Mouse (Mus musculus) hematopoietic stem cell, adult 5-6 weeks (primary cell): ENCODE measurements around the gene Cldn34b4. TPM values are rescaled to one million over a fixed set of nuclear protein-coding genes. Genes with fewer than 3 reads are reported as not detected.

ENCODE experiments used
- ATAC-seq, 2 experiments: fragments of 125-278 bp in 1 of 2; replicated peaks in 1 of 2; 2 replicates each; pipeline ENCODE4 v1.8.0; 2016 to 2017; ENCODE audit warnings: inconsistent platforms in 2 of 2, mild to moderate bottlenecking in 2 of 2, moderate number of reproducible peaks in 2 of 2, low read depth in 1 of 2, moderate TSS enrichment in 1 of 2; ENCODE audit not compliant: low FRiP score in 2 of 2, poor library complexity in 2 of 2, severe bottlenecking in 2 of 2, insufficient read depth in 1 of 2, low TSS enrichment in 1 of 2
- total RNA-seq: library from RNA; stranded (forward); fragments of 172-1452, 232-1000 nt; gene quantifications from 2 replicates; pipeline ENCODE4 v1.2.3, GENCODE M21; 2017

Gene Cldn34b4
- total RNA-seq: not detected in 2 replicates

DNA sequence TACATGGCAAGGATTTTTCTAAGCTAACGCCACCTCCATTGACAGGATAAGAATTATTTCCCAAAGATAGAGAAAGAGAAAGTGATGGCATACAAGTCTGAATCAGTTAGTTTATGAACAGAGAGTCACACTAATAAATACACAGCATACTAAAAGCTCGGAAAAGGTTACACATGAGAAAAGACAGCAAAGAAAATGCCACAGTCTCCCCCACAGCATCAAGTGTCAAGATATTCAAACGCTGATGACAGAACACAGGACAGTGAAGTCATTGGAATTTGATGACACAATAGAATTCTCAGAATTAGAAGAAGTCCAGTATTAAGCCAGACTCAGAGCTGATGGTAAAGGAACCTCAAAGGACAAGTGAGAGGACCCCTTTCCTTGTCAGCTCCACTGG lies at the start of gene Cldn34b4:
Cldn34b4 (plus strand) TSS at position 301 of the 400 bp plus-strand sequence.
- ATAC-seq: no peak

Other genes with a start within 250 kb of the Cldn34b4 start
- gene Cldn34b3, start 129.0 kb upstream of the Cldn34b4 start, total RNA-seq: not detected in 2 replicates
- not detected in 2 replicates for gene Cldn34d, start 209.6 kb downstream of the Cldn34b4 start, total RNA-seq